Comparison of ENCODE assay signal across 28 mouse cellular contexts in the genomic region with DNA sequence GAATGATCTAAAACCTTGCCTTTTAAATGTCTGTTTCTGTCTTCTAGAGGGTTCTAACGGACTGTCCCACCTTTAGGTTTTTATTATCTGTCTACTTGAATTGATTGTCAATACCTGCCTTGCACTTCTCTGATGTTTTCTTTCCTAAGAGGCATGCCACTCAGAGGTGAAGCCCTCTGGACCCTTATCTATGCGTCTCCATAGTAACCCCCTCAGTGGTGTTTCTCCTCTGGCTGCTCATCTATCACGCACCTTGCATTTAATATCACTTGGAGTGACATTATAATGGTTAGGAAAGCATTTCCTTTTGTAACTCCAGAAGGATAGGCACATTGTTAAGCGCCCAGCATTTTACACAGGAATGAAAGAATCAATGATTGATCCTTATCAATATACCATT.
A peak's percentile ranks its signal among the peaks of the same experiment; 100 is the strongest.
DNase-seq lines count a peak whose midpoint lies in the region; ATAC-seq and TF ChIP-seq lines count a peak whose summit lies in the region.
"Had no signal": no experiment of that assay in that cellular context is flagged by ENCODE, and none has a peak within 500 bp of the region (broad histone marks: within the 10 kb centered on the region; RNA-seq: fewer than 3 reads in every experiment).

No protein-coding gene starts in this region.

- H3K27ac ChIP-seq in forebrain, embryonic 13.5 days = no peak overlapping the region
- no peak overlapping the region for H3K27ac ChIP-seq in forebrain, postnatal 0 days (ENCODE audit: low read depth, low read length)
- no peak overlapping the region for H3K27ac ChIP-seq in midbrain, embryonic 11.5 days (ENCODE audit: low read depth, low read length)
- no peak overlapping the region for H3K27ac ChIP-seq in midbrain, postnatal 0 days (ENCODE audit: low read depth, low read length)
- H3K27ac ChIP-seq in hindbrain, embryonic 15.5 days (replicated peaks) = peak overlapping the region; percentile 38; the same call in 1 of the 2 replicates
- no peak overlapping the region for H3K27ac ChIP-seq in neural tube, embryonic 13.5 days (replicated peaks)
- H3K27ac ChIP-seq: embryonic facial prominence, embryonic 15.5 days; heart, embryonic 10.5 days; heart, embryonic 15.5 days; liver, embryonic 12.5 days had no signal

- H3K36me3 ChIP-seq in forebrain, embryonic 13.5 days (ENCODE audit: poor library complexity, severe bottlenecking) = no peaks in the 10 kb centered on the region
- H3K36me3 ChIP-seq in forebrain, postnatal 0 days (ENCODE audit: insufficient read depth) = no peaks in the 10 kb centered on the region
- no peaks in the 10 kb centered on the region for H3K36me3 ChIP-seq in midbrain, embryonic 11.5 days (ENCODE audit: control insufficient read depth, insufficient read depth, low read length)
- no peaks in the 10 kb centered on the region for H3K36me3 ChIP-seq in midbrain, postnatal 0 days (ENCODE audit: insufficient read depth, low read length)
- H3K36me3 ChIP-seq in hindbrain, embryonic 15.5 days = no peaks in the 10 kb centered on the region
- H3K36me3 ChIP-seq in neural tube, embryonic 13.5 days = no peaks in the 10 kb centered on the region
- H3K36me3 ChIP-seq: embryonic facial prominence, embryonic 15.5 days; G1E; heart, embryonic 10.5 days; heart, embryonic 15.5 days; liver, embryonic 12.5 days had no signal

- no peaks in the 10 kb centered on the region for H3K27me3 ChIP-seq in forebrain, embryonic 13.5 days
- H3K27me3 ChIP-seq in forebrain, postnatal 0 days (ENCODE audit: insufficient read depth, low read length) = no peaks in the 10 kb centered on the region
- H3K27me3 ChIP-seq in midbrain, embryonic 11.5 days (ENCODE audit: control insufficient read depth, insufficient read depth, low read length) = no peaks in the 10 kb centered on the region
- no peaks in the 10 kb centered on the region for H3K27me3 ChIP-seq in midbrain, postnatal 0 days (ENCODE audit: insufficient read depth, low read length)
- no peaks in the 10 kb centered on the region for H3K27me3 ChIP-seq in hindbrain, embryonic 15.5 days
- no peaks in the 10 kb centered on the region for H3K27me3 ChIP-seq in neural tube, embryonic 13.5 days
- H3K27me3 ChIP-seq: embryonic facial prominence, embryonic 15.5 days; heart, embryonic 15.5 days; liver, embryonic 12.5 days had no signal

- ATAC-seq in forebrain, embryonic 13.5 days = 0 out of 2 replicates have a peak, but pooled peaks have one; percentile 37
- no peak for ATAC-seq in forebrain, postnatal 0 days
- peak; percentile 59; the same call in 1 of the 2 replicates for ATAC-seq in midbrain, embryonic 11.5 days (ENCODE audit: low FRiP score)
- no peak for ATAC-seq in midbrain, postnatal 0 days (ENCODE audit: low FRiP score)
- peak; percentile 43; the same call in 1 of the 2 replicates for ATAC-seq in hindbrain, embryonic 15.5 days (ENCODE audit: low FRiP score, low read depth)
- peak; percentile 73; the same call in 1 of the 2 replicates for ATAC-seq in neural tube, embryonic 13.5 days (ENCODE audit: low read depth)
- ATAC-seq: intestine, postnatal 0 days; liver, embryonic 12.5 days; liver, postnatal 0 days had no signal

- TF ChIP-seq CTCF in forebrain, postnatal 0 days (IDR thresholded peaks at IDR 0.05; ENCODE audit: low read depth) = no peak
- TF ChIP-seq CTCF in midbrain, postnatal 0 days (IDR thresholded peaks at IDR 0.05) = no peak

- H3K9ac ChIP-seq in forebrain, embryonic 13.5 days = no peak overlapping the region
- H3K9ac ChIP-seq in forebrain, postnatal 0 days = no peak overlapping the region
- H3K9ac ChIP-seq in midbrain, embryonic 11.5 days (ENCODE audit: low read length) = no peak overlapping the region
- H3K9ac ChIP-seq in midbrain, postnatal 0 days (replicated peaks; ENCODE audit: low read length, poor library complexity, severe bottlenecking) = no peak overlapping the region
- H3K9ac ChIP-seq in hindbrain, embryonic 15.5 days = no peak overlapping the region
- H3K9ac ChIP-seq in neural tube, embryonic 13.5 days = no peak overlapping the region
- H3K9ac ChIP-seq: embryonic facial prominence, embryonic 15.5 days; heart, embryonic 15.5 days; liver, embryonic 12.5 days; liver, postnatal 0 days had no signal

- H3K4me3 ChIP-seq in forebrain, embryonic 13.5 days = no peak overlapping the region
- no peak overlapping the region for H3K4me3 ChIP-seq in forebrain, postnatal 0 days (ENCODE audit: low read depth, low read length)
- H3K4me3 ChIP-seq in midbrain, embryonic 11.5 days (ENCODE audit: low read depth, low read length) = no peak overlapping the region
- no peak overlapping the region for H3K4me3 ChIP-seq in midbrain, postnatal 0 days (ENCODE audit: low read depth, low read length)
- H3K4me3 ChIP-seq in hindbrain, embryonic 15.5 days = no peak overlapping the region
- H3K4me3 ChIP-seq in neural tube, embryonic 13.5 days = no peak overlapping the region
- H3K4me3 ChIP-seq: embryonic facial prominence, embryonic 15.5 days; heart, embryonic 10.5 days; heart, embryonic 15.5 days; liver, embryonic 12.5 days; megakaryocyte, embryonic 14.5 days had no signal

- 75% methylated on average over 4 of the region's 4 CpGs for WGBS in forebrain, embryonic 13.5 days
- WGBS in forebrain, postnatal 0 days = 73% methylated on average over 4 of the region's 4 CpGs
- WGBS in midbrain, embryonic 11.5 days = 81% methylated on average over 4 of the region's 4 CpGs
- 56% methylated on average over 4 of the region's 4 CpGs for WGBS in midbrain, postnatal 0 days
- WGBS in hindbrain, embryonic 15.5 days = 68% methylated on average over 4 of the region's 4 CpGs
- 60% methylated on average over 4 of the region's 4 CpGs for WGBS in neural tube, embryonic 13.5 days

- H3K4me1 ChIP-seq in forebrain, embryonic 13.5 days = peaks cover 17% of the 10 kb centered on the region
- H3K4me1 ChIP-seq in forebrain, postnatal 0 days (ENCODE audit: insufficient read depth) = no peaks in the 10 kb centered on the region
- no peaks in the 10 kb centered on the region for H3K4me1 ChIP-seq in midbrain, embryonic 11.5 days (ENCODE audit: control insufficient read depth, insufficient read depth, low read length)
- no peaks in the 10 kb centered on the region for H3K4me1 ChIP-seq in midbrain, postnatal 0 days (ENCODE audit: insufficient read depth, low read length)
- peaks cover 12% of the 10 kb centered on the region; the same call in 1 of the 2 replicates for H3K4me1 ChIP-seq in hindbrain, embryonic 15.5 days (replicated peaks)
- peaks cover 22% of the 10 kb centered on the region for H3K4me1 ChIP-seq in neural tube, embryonic 13.5 days (replicated peaks)
- H3K4me1 ChIP-seq: liver, embryonic 12.5 days; megakaryocyte, embryonic 14.5 days had no signal

- no peak overlapping the region for H3K4me2 ChIP-seq in forebrain, embryonic 13.5 days
- no peak overlapping the region for H3K4me2 ChIP-seq in forebrain, postnatal 0 days (ENCODE audit: low read depth)
- H3K4me2 ChIP-seq in midbrain, embryonic 11.5 days = no peak overlapping the region
- no peak overlapping the region for H3K4me2 ChIP-seq in midbrain, postnatal 0 days (ENCODE audit: low read depth, low read length, poor library complexity, severe bottlenecking)
- H3K4me2 ChIP-seq in hindbrain, embryonic 15.5 days = no peak overlapping the region
- H3K4me2 ChIP-seq in neural tube, embryonic 13.5 days = no peak overlapping the region
- H3K4me2 ChIP-seq: embryonic facial prominence, embryonic 15.5 days; heart, embryonic 15.5 days; liver, embryonic 12.5 days had no signal

- no peak for DNase-seq in forebrain, postnatal 0 days
- no peak for DNase-seq in midbrain, embryonic 11.5 days (ENCODE audit: low spot score, missing footprints)
- DNase-seq in midbrain, postnatal 0 days (ENCODE audit: low spot score) = no peak
- no peak for DNase-seq in yolk sac, embryonic 10.5 days (ENCODE audit: low spot score)
- no peak for DNase-seq in adrenal gland, postnatal 36 days
- DNase-seq: adrenal gland, postnatal 10 days; cerebellum, adult 18-20 months; cerebellum, postnatal 14 days; gastrocnemius, postnatal 25 days; heart, adult 11 months; kidney, adult 9 months; kidney, postnatal 10 days; layer of hippocampus, postnatal 36 days; left cerebral cortex, postnatal 4 days; liver, postnatal 0 days; lung, postnatal 36 days; right cerebral cortex, postnatal 25 days; thymus, postnatal 25 days had no signal

- H3K9me3 ChIP-seq in forebrain, embryonic 13.5 days (replicated peaks) = no peaks in the 10 kb centered on the region
- no peaks in the 10 kb centered on the region for H3K9me3 ChIP-seq in forebrain, postnatal 0 days (ENCODE audit: low read length)
- no peaks in the 10 kb centered on the region for H3K9me3 ChIP-seq in midbrain, embryonic 11.5 days (ENCODE audit: control insufficient read depth, low read length)
- H3K9me3 ChIP-seq in midbrain, postnatal 0 days (ENCODE audit: low read length) = no peaks in the 10 kb centered on the region
- H3K9me3 ChIP-seq in hindbrain, embryonic 15.5 days = no peaks in the 10 kb centered on the region
- H3K9me3 ChIP-seq in neural tube, embryonic 13.5 days = no peaks in the 10 kb centered on the region
- H3K9me3 ChIP-seq: embryonic facial prominence, embryonic 15.5 days; G1E; heart, embryonic 10.5 days; heart, embryonic 15.5 days; liver, embryonic 12.5 days; megakaryocyte, embryonic 14.5 days had no signal

Comparison
In these comparisons a context has a peak if more than half of its experiments do, and no peak if none do; other contexts are left out.
1. ATAC-seq: peak in forebrain, embryonic 13.5 days (single experiment), midbrain, embryonic 11.5 days (single experiment), hindbrain, embryonic 15.5 days (single experiment) and neural tube, embryonic 13.5 days (single experiment); none in forebrain, postnatal 0 days (single experiment) and midbrain, postnatal 0 days (single experiment).